Mouse (Mus musculus) gastrocnemius, adult 2 months (tissue): Measurements from ENCODE around the gene Slc25a18. TPM values are rescaled to one million over a fixed set of nuclear protein-coding genes. Genes with fewer than 3 reads are reported as not detected.

Experiments
- DNase-seq: peaks from one replicate; pipeline ENCODE4 v3.0.0; 2022
- H3K27ac ChIP-seq: fragments of 200-600 bp; 2 replicates; pipeline ENCODE4 v1.8.1; 2022; ENCODE audit warnings: mild to moderate bottlenecking
- H3K4me3 ChIP-seq: fragments of 200-600 bp; 2 replicates; pipeline ENCODE4 v1.8.1; 2022; ENCODE audit warnings: mild to moderate bottlenecking, moderate library complexity
- CTCF ChIP-seq: fragments of 200-600 bp; IDR thresholded peaks from 2 replicates; pipeline ENCODE4 v1.8.1; 2022; ENCODE audit warnings: antibody characterized with exemption, mild to moderate bottlenecking, moderate library complexity
- intact Hi-C: fragments of 180-260 bp; cut with DNase I; formaldehyde crosslinking; loops from one replicate; pipeline ENCODE4 v1.15.1; 2025
- total RNA-seq, 2 experiments: library from RNA; stranded (reverse); gene quantifications; 2 replicates each; pipeline ENCODE4 v1.2.3; 2021

The Slc25a18 gene
- total RNA-seq, 2 experiments from 2014 or later: 0.13 to 0.20 TPM

DNA sequence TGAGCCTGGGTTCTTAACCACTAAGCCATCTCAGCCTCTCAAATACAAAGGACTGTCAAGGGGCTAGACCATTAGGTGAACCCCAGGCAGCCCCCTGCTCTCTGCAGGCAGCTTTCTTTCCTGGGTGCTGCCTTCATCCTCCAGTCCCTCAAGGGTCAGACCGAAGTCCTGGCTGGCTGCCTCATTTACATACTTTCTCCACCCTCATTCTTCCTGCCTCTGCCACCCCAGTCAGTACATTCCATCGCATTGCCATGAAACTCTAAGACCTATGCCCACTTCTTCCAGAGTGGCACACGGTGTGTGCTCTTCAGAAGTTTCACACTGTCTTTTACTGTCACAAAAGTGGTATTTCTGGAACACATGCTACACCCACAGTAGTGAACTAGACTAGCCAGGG is 4.8 kb downstream of the Slc25a18 start:
- no peak for TF ChIP-seq CTCF
- intact Hi-C loops: no loop called here

DNA sequence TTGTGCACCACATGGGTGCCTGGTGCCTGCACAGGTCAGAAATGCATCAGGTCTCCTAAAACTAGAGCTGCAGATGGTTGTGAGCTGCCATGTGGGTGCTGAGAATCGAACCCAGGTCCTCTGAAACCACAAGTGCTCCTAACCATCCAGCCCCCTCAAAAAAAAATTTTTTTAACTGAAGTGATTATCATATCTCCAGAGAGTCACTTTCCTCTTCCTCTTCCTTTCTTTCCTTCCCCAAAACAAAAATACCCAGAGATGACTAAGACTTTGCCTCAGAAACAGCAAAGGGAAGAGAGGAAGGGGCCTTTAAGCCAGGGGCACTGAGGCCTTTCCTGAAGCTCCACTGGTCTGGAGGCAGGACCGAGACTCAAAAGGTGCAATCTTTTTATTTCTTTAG is 9.6 kb downstream of the Slc25a18 start:
- Histone ChIP-seq H3K27ac (no peak overlapping the region), H3K4me3 (no peak overlapping the region)
- no peak for DNase-seq
- TF ChIP-seq CTCF: no peak
- intact Hi-C loops: no loop called here

More for the DNA sequence above, 4.8 kb downstream of the Slc25a18 start:
- Histone ChIP-seq H3K27ac (no peak overlapping the region), H3K4me3 (no peak overlapping the region)
- DNase-seq: no peak

DNA sequence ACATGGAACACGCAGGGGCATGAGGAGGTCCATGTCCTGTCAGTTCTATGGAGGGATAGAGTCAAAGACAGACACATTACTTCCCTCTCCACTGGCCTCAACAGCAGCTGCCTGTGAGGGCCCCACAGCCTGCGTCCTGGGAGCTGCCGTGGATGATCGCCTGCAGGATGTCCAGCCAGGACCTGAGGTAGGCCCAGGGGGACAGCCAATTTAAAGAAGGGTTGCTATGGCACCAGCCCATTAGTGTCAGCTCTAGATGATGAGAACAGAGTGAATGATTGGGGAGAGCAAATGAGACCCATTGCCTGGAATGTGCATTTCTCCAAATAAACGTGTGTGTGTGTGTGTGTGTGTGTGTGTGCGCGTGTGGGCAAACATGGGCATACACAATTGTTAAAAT is 11.0 kb downstream of the Slc25a18 start:
- intact Hi-C loops: no loop called here
- no peak for DNase-seq
- TF ChIP-seq CTCF: no peak
- Histone ChIP-seq H3K27ac (no peak overlapping the region), H3K4me3 (no peak overlapping the region)

DNA sequence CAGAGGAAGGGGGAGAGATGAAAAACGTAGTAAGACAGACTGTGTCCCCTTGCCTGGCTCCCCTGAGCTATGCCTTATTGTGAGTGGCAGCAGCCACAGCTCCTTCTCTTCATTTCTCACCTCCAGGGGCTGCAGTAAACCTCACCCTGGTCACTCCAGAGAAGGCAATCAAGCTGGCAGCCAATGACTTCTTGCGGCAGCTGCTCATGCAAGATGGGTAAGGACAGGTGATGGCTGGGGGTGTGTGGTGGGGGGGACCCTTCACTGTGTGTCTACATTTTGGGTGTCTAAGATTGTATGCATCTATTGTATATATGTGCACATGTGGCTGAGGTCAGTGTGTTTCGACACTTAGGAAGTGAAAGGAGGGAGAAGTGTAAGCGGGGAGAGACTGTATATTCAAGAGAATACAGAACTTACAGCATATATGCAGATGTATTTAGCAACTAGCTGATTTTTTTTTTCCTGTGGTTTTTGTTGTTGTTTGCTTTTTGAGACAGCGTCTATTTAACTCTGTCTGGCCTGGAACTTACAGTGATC is 14.8 kb downstream of the Slc25a18 start:
- TF ChIP-seq CTCF: no peak
- no peak for DNase-seq
- Histone ChIP-seq H3K27ac (no peak overlapping the region), H3K4me3 (no peak overlapping the region)
- intact Hi-C loops: no loop called here

DNA sequence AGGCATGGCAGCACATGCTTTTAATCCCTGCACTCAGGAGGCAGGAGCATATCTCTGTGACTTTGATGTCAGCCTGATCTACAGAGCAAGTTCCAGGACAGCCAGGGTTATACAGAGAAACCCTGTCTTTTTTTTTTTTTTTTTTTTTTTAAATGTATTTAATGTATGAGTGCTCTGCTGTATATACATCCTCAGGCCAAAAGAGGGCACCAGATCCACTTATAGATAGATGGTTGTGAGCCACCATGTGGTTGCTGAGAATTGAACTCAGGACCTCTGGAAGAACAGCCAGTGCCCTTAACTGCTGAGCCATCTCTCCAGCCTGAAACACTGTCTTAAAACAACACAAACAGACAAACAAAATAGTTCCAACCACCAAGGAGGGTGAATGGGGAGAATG is 15.5 kb downstream of the Slc25a18 start:
- no peak overlapping the region for H3K4me3 ChIP-seq
- intact Hi-C loops: no loop called here
- no peak for DNase-seq
- 0 out of 2 replicates have a peak, but pooled peaks have one; percentile 5 for TF ChIP-seq CTCF
- no peak overlapping the region for H3K27ac ChIP-seq

DNA sequence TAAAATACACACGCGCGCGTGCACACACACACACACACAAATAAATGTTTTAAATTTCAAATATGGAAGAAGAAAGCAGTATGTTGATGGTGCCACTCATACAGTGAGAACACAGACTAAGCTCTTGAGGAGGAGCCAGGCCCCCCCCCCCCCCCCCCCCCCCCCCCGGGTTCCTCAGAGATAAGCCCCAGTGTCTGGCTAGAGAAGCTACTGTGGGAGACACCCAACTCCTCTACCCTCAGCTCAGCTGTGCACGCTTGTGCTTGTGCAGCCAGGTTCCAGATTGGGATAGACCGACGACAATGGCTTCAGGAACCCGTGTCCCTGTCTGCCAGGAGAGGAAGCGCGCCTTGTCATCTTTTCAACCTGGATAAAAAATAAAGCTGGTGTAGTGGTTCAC is 16.8 kb downstream of the Slc25a18 start:
- DNase-seq: no peak
- TF ChIP-seq CTCF: no peak
- Histone ChIP-seq H3K4me3 (no peak overlapping the region), H3K27ac (no peak overlapping the region)
- intact Hi-C loops: no loop called here

DNA sequence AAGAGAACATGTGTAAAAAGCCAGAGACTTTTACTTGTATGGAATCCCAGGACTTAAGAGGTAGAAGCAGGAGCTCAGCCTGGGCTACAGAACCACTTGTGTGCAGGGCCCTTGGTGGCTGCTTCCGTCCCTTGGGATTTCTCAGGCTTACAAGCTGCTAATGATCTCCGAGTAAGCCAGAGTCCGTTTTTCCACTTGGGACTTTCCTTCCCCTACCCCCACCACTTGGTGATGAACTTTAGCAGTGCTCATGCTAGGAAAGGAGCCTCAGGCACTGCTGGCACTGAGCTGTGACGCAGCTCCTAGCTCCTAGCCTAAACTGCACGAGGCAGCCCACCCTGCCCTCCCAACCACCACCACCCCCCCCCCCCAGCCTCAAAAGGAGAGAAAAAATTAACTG is 17.3 kb downstream of the Slc25a18 start:
- H3K4me3 ChIP-seq: no peak overlapping the region
- no peak overlapping the region for H3K27ac ChIP-seq
- no peak for DNase-seq
- intact Hi-C loops: no loop called here
- TF ChIP-seq CTCF: no peak

DNA sequence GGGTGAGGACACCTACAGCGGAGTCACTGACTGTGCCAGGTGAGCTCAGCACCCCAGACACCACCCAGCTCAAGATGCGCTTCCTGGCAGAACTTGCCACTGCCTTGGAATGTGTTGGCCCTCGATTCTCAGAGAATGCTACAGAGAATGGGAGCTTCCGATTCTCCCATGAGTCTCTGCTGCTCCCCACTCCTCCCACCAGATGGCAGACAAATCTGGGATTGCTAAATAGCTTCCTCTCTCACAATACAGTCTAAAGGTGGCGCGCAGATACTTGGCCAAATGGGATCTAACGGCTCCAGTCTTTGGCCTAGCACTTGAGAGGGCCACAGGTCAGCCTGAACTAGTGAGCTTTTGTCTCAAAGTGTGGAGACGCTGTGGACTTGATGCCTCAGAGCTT is 19.6 kb downstream of the Slc25a18 start:
- H3K27ac ChIP-seq: no peak overlapping the region
- no peak for DNase-seq
- TF ChIP-seq CTCF: no peak
- no peak overlapping the region for H3K4me3 ChIP-seq
- intact Hi-C loops: no loop called here

DNA sequence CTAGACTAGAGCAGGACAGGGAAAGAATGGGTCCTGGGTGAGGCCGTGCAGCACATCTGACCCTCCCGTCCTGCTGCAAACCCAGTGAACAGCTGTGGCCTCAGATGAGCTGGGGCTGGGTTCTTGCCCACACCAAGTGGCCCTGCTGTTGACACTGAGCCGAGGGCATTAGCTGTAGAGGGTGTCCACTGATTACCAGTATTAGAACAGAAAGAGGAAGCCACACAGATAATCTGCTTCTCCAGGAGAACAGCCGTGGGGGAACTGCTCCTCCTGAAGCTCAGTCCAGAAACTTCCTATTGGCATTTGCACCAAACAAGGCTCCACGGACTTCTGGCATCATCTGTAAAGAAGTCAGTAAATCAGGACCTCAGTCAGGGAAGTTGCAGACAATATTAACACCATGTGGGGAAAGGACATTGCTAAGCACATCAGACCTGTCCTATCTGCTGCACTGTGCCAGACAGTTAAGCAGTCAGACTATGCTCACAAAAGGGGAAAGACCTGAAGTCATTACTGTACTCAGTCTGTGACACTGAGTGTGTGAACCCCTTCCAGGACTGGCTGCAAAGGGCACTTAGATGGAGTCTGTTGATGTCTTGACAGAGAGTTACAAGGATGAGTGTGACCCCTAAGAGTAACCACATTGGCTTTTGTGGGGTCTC is 22.2 kb downstream of the Slc25a18 start:
- TF ChIP-seq CTCF: no peak
- H3K27ac ChIP-seq: peak overlapping the region; percentile 57; the same call in 1 of the 2 replicates
- no peak overlapping the region for H3K4me3 ChIP-seq
- DNase-seq: peak; percentile 81
- intact Hi-C loops: no loop called here

DNA sequence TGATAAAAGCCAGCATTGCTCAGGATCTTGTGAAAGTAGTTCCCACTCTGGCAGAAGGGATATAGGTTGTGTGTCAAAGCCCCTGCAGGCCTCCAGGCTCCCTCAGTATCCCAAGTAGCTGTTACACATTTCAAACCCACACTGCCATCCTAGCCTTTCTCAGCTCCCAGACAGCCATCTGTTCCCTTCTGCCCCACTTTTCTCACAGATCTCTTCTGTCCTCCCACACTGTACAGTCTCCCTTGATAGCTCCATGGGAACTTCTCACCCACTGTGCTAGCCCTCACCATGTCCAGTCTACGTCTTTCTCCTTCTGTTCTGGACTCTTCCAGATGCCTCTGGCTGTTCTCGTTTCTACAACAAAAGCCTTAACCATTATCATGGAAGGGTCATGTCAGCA is 22.7 kb downstream of the Slc25a18 start:
- no peak for DNase-seq
- TF ChIP-seq CTCF: no peak
- H3K4me3 ChIP-seq: no peak overlapping the region
- H3K27ac ChIP-seq: no peak overlapping the region; the same call in 1 of the 2 replicates
- intact Hi-C loops: no loop called here

DNA sequence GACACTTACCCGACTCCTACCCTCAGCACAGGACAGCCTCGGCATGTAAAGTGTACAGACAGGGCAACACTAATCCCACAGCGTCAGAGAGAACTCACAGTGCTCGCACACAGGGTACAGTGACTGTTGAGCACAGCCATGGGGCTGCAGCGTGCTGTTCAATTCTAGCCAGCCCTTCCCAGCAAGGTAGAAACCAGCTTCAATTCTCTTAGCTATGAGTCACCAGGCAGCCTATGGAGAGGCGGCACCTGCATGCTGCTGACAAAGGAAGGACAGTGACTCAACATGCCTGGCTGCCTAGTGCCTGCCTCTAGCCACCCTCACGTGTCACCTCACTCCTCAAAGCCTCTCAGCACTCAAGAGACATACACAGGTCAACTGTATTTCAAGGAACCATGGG is 24.6 kb downstream of the Slc25a18 start:
- Histone ChIP-seq H3K4me3 (no peak overlapping the region), H3K27ac (no peak overlapping the region)
- no peak for TF ChIP-seq CTCF
- DNase-seq: no peak
- intact Hi-C loops: no loop called here

DNA sequence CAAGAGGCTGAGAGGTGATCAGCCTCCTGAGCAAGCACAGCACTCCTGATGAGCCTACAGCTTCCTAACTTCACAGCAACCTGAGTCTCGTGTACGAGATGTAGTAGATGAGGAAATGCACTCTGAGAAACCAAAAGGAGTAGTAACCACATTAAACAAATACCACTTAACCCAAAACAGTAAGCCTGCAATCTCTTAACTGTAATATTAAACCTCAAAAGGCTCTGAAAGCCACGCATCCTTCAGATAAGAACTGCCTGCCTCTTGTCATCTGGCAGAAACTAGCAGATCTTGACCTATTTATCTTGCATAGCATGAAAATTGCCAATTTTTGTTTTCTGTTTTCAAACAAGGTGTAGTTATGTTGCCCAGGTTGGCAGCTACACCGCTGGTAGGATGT is 25.5 kb downstream of the Slc25a18 start:
- no peak for TF ChIP-seq CTCF
- no peak overlapping the region for H3K4me3 ChIP-seq
- no peak overlapping the region for H3K27ac ChIP-seq
- DNase-seq: no peak
- intact Hi-C loops: no loop called here

DNA sequence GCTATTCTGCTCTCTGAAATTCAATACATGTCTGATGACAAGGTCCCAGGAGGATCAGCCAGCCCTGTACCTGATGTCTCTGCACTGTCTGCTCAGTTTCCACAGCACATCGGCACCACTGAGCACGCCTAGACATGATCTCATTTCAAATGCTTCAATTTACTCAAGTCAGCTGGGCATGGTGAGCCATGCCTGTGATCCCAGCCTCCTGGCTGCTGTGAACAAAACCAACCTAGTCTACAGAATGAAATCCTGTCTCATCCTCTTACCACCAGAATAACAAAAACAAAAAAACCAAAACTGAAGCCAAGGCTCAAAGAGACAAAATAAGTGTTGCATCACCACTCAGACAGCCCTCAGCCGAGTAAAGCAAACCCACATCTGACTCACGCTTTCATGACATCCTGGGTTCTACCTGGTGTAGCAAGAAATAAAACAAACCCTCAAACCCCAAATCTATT is 26.2 kb downstream of the Slc25a18 start:
- no peak for TF ChIP-seq CTCF
- H3K4me3 ChIP-seq: no peak overlapping the region
- peak; percentile 42 for DNase-seq
- H3K27ac ChIP-seq: no peak overlapping the region
- intact Hi-C loops: no loop called here

DNA sequence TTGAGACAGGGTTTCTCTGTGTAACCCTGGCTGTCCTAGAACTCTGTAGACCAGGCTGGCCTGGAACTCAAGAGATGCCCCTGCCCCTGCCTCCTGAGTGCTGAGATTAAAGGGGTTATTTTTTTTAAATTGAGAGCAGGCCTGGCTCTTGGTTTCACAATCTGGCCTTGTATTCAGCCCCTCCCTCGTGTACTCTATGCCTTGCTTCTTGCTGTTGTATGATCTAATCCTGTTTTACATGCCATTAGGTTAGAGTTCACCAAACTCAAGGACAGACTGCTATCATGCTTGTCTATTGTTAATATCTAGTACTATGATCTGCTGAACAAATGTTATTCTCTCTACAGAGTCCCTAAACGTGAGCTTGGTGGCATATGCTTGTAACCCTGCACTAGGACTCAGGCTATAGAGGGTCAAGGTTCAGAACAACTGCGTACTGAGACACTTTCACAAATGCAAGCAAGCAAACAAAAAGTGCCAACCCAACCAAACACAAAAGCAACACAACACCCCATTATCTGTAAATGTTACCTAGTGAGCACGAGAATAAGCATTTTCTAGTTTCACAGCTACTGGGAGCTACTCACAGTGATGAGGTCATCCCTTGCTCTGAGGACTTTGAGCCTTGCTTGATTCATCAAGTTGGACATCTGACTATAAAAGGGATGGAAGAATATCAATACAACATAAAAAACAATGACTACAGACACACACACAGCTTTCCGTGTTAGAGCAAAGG is 33.8 kb downstream of the Slc25a18 start:
- DNase-seq: no peak
- intact Hi-C loops: no loop called here
- no peak overlapping the region for H3K27ac ChIP-seq
- TF ChIP-seq CTCF: no peak
- no peak overlapping the region for H3K4me3 ChIP-seq
